Mouse (Mus musculus) adrenal gland, postnatal 36 days (tissue): Measurements from ENCODE around the gene Rps27l. TPM values are rescaled to one million over a fixed set of nuclear protein-coding genes. Genes with fewer than 3 reads are reported as not detected.
A peak's percentile ranks its signal among the peaks of the same experiment; 100 is the strongest.
"Not testable (repeated sequence)": the region's sequence is repeated elsewhere in the genome, so short reads cannot be mapped to it uniquely, and the experiment has no call there.

Experiments used
- DNase-seq, 2 experiments: peaks; one replicate each; pipeline ENCODE4 v3.0.0; 2021; ENCODE audit warnings: mixed read lengths in 1 of 2
- long read RNA-seq, 2 experiments: library from polyadenylated mRNA; stranded (forward); transcript quantifications; one replicate each; pipeline ENCODE4 v2.0.0; 2021; ENCODE audit warnings: borderline sequencing depth in 2 of 2
- total RNA-seq, 2 experiments: library from RNA; stranded (reverse); gene quantifications; 2 replicates each; pipeline ENCODE4 v1.2.3; 2021

The Rps27l gene
- total RNA-seq: 100 to 1,000 TPM; 270 to 313 TPM
- long read RNA-seq, experiment 1, transcript Rps27l-201 (4 exons, 499 nt): major isoform, 302 of 308 reads
- long read RNA-seq, experiment 1, partial matches to known transcripts: 2 of 308 reads
- long read RNA-seq, experiment 1, other reads (novel, unspliced or antisense): 1 of 308 reads
- long read RNA-seq, experiment 2, transcript Rps27l-201 (4 exons, 499 nt): major isoform, 127 of 130 reads
- long read RNA-seq, experiment 2, partial matches to known transcripts: 2 of 130 reads
- long read RNA-seq, experiment 2, other reads (novel, unspliced or antisense): 0 of 130 reads

GRCm38 (mm10) chr9:66945647-66946641 lies at the start of gene Rps27l:
Gene Rps27l, plus strand, starts transcription at chr9:66946086.
- peak; percentile 96 to 97 for DNase-seq

GRCm38 (mm10) chr9:66896951-66897350 lies 48.9 kb upstream of the Rps27l start:
- DNase-seq: no peak

GRCm38 (mm10) chr9:66897851-66898250 lies 48.0 kb upstream of the Rps27l start:
- DNase-seq: no peak

GRCm38 (mm10) chr9:66899072-66899471 lies 46.8 kb upstream of the Rps27l start:
- DNase-seq: no peak

GRCm38 (mm10) chr9:66899526-66899925 lies 46.4 kb upstream of the Rps27l start:
- no peak for DNase-seq

- no peak for DNase-seq
Measured at GRCm38 (mm10) chr9:66905990-66906389, 39.9 kb upstream of the Rps27l start.

- no peak for DNase-seq
Measured at GRCm38 (mm10) chr9:66907126-66907525, 38.8 kb upstream of the Rps27l start.

- no peak for DNase-seq
Measured at GRCm38 (mm10) chr9:66907746-66908397, 38.0 kb upstream of the Rps27l start.

GRCm38 (mm10) chr9:66909922-66910321 lies 36.0 kb upstream of the Rps27l start:
- no peak for DNase-seq

GRCm38 (mm10) chr9:66910677-66911076 lies 35.2 kb upstream of the Rps27l start:
- DNase-seq: no peak

GRCm38 (mm10) chr9:66912304-66912703 lies 33.6 kb upstream of the Rps27l start:
- DNase-seq: no peak

- DNase-seq: not testable (repeated sequence)
Measured at GRCm38 (mm10) chr9:66913254-66913934, 32.5 kb upstream of the Rps27l start.

GRCm38 (mm10) chr9:66914540-66914939 lies 31.3 kb upstream of the Rps27l start:
- no peak for DNase-seq

GRCm38 (mm10) chr9:66915401-66915800 lies 30.5 kb upstream of the Rps27l start:
- DNase-seq: no peak

- no peak for DNase-seq
Measured at GRCm38 (mm10) chr9:66915869-66916785, 29.8 kb upstream of the Rps27l start.

GRCm38 (mm10) chr9:66917216-66917891 lies 28.5 kb upstream of the Rps27l start:
- DNase-seq: no peak

- no peak for DNase-seq
Measured at GRCm38 (mm10) chr9:66917892-66918255, 28.0 kb upstream of the Rps27l start.

- DNase-seq: no peak
Measured at GRCm38 (mm10) chr9:66918672-66919330, 27.1 kb upstream of the Rps27l start.

GRCm38 (mm10) chr9:66919382-66919971 lies 26.4 kb upstream of the Rps27l start, which contains the start of gene Rab8b:
Gene Rab8b, minus strand, starts transcription at chr9:66919687.
- peak; percentile 98 to 99 for DNase-seq
